Mouse (Mus musculus): ENCODE measurements around the gene Lyz1.
"Not testable (repeated sequence)": the region's sequence is repeated elsewhere in the genome, so short reads cannot be mapped to it uniquely, and the experiment has no call there.

Gene Lyz1

DNA sequence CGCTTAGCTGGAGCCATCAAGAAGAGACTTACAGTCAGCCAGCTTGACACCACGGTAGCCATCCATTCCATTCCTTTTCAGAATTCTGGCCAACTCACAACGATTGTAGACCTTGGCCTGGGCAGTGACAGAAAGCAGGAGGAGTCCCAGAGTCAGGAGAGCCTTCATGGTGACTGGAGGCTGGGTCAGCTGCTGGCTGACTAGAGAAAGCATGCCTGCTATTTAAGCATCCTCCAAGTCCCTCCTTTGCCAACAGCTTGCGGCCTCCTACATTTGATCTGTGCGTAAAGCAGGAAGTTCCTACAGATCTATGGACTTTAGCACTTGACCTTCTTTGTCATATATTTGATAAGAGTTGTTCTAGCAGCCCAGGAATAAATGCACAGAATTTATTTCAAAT lies at the start of gene Lyz1:
TSS of gene Lyz1 (minus strand) at position 198 of the 400 bp plus-strand sequence.
- DNase-seq (ENCODE audit: extremely low spot score), result no peak

GRCm38 (mm10) chr10:117342406-117342805 lies 49.7 kb upstream of the Lyz1 start:
- no peak for DNase-seq (ENCODE audit: extremely low spot score)

- DNase-seq (ENCODE audit: extremely low spot score), result no peak
Measured at GRCm38 (mm10) chr10:117341029-117341428, 48.4 kb upstream of the Lyz1 start.

DNA sequence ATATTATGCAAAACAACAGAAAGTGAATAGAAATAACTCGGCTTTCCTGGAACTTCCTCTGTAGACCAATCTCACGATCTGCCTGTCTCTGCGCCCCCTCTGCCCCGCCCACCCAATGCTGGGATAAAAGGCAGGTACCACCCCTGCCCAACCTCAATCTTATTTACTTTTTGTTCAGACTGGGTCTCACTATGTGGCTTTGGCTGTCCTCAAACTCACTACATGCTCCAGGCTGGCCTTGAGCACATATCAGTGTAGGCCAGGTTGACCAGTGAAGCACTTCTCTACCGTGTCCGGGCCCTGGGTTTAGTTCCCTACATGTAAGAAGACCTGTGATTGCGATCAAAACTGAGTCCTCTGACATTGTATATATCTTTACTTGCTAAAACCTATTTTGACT lies 46.6 kb upstream of the Lyz1 start:
- DNase-seq (ENCODE audit: extremely low spot score), result no peak

GRCm38 (mm10) chr10:117337946-117338345 lies 45.3 kb upstream of the Lyz1 start:
- no peak for DNase-seq (ENCODE audit: extremely low spot score)

GRCm38 (mm10) chr10:117335649-117336048 lies 43.0 kb upstream of the Lyz1 start:
- no peak for DNase-seq (ENCODE audit: extremely low spot score)

DNA sequence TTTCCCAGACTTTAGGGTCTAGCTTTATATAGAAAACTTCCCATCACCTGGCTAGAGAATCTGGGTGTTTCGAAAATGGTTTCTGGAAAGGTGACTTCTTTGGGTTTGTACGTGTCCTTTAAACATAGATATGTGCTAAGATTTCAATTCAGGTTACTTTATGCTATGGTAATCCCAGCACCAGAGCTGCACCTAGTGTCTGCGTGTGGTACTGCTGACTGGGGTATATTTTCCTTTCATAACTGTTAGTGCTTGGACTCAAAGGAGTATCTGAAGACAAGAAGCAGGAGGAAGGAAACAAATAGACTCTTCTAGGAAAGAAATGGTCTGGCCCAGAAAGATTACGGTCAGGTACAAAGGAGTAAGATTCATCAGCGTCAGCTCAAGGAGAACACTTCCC lies 37.9 kb upstream of the Lyz1 start:
- no peak for DNase-seq (ENCODE audit: extremely low spot score)

DNA sequence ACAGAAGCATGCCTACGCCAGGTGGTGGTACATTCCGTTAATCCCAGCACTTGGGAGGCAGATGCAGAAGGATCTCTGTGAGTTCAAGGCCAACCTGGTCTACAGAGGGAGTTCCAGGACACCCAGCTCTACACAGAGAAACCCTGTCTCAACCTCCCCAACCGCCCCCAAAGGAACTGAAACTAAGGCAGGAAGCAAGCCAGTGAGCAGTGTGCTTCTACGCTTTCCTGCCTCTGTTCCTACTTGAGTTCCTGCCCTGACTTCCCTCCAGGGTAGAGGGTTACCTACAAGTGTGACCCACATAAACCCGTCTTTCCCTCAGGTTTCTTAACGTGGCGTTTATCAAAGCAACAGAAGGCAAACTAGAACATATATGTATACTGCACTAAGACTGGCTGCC lies 31.1 kb upstream of the Lyz1 start:
- no peak for DNase-seq (ENCODE audit: extremely low spot score)

GRCm38 (mm10) chr10:117322630-117323029 lies 30.0 kb upstream of the Lyz1 start:
- DNase-seq (ENCODE audit: extremely low spot score), result no peak

DNA sequence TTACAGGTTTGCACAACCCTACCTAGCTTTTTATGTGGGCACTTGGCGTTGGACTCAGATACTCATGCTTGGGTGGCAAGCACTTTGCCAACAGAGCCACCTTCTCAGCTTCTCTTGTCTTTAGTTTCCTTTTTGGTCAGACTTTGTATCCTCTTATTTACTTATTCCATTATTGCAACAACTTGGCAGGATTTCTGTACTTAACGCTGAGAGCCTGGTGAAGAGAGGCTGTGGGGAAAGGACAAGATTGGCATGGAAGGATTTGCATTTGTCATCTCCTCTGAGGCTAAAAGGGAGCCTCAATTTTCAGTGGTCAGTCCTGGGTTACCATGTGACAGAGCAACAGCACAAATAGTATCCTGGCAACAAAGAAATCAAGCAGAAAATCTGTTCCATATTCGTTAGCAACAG lies 27.9 kb upstream of the Lyz1 start:
- no peak for DNase-seq (ENCODE audit: extremely low spot score)

DNA sequence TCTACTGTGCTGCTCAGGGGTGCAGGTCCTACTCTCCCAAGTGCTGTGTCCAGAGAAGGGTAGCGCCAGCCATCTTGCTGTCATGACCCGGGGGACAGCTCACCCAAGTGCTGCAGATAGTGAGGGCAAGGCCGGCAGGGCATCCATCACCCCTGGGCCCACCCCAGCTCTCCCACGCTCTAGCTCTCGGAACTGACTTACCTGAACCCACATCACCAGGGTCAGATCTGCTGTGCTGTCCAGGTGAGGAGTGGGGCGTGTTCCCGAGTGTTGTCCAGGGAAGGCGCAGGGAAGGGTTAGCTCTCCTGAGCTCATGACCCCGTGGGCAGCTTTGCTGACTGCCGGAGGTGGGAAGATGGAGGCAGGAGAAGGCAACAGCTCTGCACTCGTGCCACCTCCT lies 23.7 kb upstream of the Lyz1 start:
- no peak for DNase-seq (ENCODE audit: extremely low spot score)

GRCm38 (mm10) chr10:117313133-117313532 lies 20.5 kb upstream of the Lyz1 start:
- no peak for DNase-seq (ENCODE audit: extremely low spot score)

GRCm38 (mm10) chr10:117312168-117312567 lies 19.5 kb upstream of the Lyz1 start:
- no peak for DNase-seq (ENCODE audit: extremely low spot score)

- DNase-seq (ENCODE audit: extremely low spot score), result no peak
Measured at GRCm38 (mm10) chr10:117304371-117304770, 11.7 kb upstream of the Lyz1 start.

DNA sequence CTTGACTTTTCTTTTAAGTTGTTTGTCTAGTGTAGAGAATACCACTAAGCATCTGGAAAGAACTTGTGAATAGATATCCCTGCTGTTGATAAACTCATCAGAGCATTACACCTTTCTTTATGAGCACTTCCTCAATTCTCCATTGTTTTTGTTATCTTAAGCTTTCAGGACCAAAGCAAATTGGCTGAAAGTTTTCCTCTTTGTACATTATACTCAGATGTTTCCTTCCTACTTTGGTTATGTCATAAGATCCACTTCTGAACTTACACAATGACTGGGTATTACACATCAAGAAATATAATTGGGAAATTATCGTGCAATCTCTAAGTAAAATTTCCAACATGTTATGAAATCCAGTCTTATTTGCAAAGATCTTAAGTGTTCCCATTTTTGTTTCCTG lies 9.0 kb upstream of the Lyz1 start:
- no peak for DNase-seq (ENCODE audit: extremely low spot score)

GRCm38 (mm10) chr10:117299901-117300520 lies 7.3 kb upstream of the Lyz1 start:
- no peak for DNase-seq (ENCODE audit: extremely low spot score)

GRCm38 (mm10) chr10:117299106-117299505 lies 6.4 kb upstream of the Lyz1 start:
- DNase-seq (ENCODE audit: extremely low spot score), result no peak

GRCm38 (mm10) chr10:117298336-117298735 lies 5.7 kb upstream of the Lyz1 start:
- DNase-seq (ENCODE audit: extremely low spot score), result no peak

GRCm38 (mm10) chr10:117290936-117291335 lies 1.7 kb downstream of the Lyz1 start:
- not testable (repeated sequence) for DNase-seq (ENCODE audit: extremely low spot score)

GRCm38 (mm10) chr10:117290046-117290870 lies 2.4 kb downstream of the Lyz1 start:
- DNase-seq (ENCODE audit: extremely low spot score), result no peak

- DNase-seq (ENCODE audit: extremely low spot score), result not testable (repeated sequence)
Measured at GRCm38 (mm10) chr10:117289034-117289505, 3.6 kb downstream of the Lyz1 start.

DNA sequence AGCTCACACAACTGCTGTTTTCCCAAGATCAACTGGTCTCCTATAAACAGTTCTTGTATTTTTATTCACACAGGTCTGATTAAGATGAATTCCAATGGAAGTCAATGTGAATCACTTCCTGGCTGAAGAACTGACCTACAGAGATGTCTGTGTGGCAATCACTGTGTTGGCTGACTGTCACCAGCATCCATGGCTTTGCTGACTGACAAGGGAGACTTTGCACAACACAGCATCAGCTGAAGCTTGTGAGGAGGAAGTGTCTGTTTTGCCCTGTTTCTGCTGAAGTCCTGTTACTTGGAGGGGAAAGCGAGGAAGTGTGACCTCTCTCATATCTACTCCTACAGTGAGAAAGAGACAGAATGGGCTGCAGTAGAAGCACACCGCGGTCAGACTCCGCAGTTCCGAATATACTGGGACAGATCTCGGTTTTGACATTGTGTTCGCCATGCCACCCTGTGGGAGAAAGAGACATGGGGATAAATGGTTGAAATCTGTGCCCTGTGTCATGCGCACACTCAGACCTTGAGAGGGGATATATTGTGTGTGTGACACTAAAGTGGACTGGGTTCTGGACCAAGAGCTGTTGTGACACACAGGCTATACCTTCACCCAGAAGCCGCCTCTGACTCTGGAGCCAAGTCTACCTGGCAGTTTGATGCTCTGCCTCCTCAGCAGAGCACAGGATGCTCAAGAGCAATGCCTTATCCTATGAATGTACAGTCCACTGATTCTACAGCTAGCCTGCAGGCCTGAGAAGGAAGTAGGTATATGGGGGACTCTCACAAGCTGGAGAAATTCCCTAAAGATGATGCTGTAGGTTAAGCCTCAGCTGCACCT lies 4.3 kb downstream of the Lyz1 start:
- no peak for DNase-seq (ENCODE audit: extremely low spot score)
